Mouse (Mus musculus): ENCODE results near the gene Atg4a.

Atg4a gene

DNA sequence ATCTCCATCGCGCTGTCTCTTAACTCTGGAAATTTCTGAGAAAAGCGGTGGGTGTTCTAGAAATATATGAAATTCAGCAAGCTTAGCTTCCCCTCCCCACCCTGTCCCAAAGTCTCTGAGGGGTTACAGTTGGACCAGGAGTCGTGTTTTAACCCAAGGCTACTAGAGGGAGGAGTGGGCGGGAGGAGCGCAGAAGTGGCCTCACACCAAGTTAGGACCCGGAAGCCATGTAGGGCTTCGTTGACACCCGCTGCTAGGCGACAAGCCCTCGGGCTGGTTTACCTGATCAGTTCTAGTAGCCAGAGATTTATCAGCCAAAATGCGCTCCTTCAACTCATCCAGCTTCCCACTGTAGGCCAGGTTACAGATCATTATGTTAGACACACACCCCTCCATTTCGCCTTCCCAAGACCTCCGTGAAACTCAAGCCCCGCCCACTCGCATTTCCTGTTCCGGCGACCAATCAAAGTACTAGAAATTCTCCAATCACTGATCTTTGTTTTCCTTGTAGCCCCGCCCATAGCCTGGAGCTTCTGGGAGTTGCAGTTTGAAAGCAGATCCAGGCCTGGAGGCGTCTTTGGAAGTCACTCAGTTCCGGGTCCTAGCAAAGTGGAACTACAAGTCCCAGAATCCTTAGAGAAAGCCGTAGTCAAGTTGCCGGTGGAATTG lies at the start of gene Atg4a, which contains the start of gene Psmd10:
Gene Atg4a (plus strand): TSS at position 636 of the 669 bp plus-strand sequence.
Gene Psmd10 (minus strand): TSS at position 457 of the 669 bp plus-strand sequence.
- DNase-seq, result peak; percentile 92 to 95

DNA sequence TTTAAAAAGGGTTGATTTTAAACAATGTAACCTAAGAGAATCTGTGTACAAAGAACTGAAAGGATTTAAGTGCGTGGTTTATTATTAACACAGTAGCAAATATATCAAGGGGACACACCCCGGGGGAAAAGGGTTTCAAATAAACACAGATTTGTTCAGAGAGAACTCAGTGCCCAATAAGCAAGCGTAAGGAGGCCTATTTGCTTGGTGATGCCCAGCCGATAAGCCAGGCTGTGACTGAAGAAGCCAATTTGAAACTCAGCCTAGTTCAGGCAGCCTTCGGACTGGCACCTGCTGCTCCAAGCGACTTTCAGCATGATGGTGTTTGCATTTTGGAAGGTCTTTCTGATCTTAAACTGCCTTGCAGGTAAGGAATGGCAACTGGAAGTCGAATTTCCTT lies 49.3 kb upstream of the Atg4a start, which contains the start of gene Vsig1:
Gene Vsig1 (plus strand): TSS at position 249 of the 400 bp plus-strand sequence.
- no peak for DNase-seq

GRCm38 (mm10) chrX:140921321-140921720 lies 35.4 kb upstream of the Atg4a start:
- no peak for DNase-seq

- DNase-seq, result no peak
Observed at GRCm38 (mm10) chrX:140932066-140932465, 24.6 kb upstream of the Atg4a start.

DNA sequence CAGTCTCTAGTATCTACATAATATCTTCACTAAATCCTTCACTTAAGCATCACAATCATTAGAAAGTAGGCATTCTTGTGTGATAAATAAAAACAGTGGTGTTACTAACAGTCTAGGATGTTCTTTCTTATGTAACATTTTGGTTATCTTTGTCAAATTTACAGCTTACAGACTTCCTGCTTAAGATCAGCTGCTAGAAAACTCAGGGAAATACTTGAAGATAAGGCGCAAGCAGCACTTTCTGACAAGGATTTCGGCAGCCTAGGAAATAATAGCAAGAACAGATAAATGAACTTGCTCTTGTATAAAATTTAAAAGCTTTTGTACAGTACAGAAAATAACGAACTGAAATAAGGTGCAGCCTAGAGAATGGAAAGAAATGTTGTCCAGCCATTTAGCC lies 23.4 kb upstream of the Atg4a start:
- DNase-seq, result no peak

DNA sequence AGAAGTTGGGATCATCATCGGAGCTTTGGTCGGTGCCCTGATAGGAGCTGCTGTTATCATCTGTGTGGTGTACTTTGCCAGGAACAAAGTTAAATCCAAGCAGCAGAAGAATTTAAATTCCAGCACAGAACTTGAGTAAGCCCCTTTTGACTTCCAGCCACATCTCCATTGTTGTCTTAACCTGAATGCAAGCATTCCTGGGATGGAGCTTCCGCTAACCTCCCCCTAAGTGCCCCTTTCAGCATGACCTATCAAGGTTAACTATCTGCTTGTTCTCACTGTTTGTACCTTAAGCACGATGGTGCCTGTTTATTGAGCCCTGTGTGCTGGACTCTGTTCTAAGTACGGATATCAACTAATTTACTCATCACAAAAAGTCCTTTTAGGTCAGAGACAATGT lies 20.4 kb upstream of the Atg4a start:
- no peak for DNase-seq

DNA sequence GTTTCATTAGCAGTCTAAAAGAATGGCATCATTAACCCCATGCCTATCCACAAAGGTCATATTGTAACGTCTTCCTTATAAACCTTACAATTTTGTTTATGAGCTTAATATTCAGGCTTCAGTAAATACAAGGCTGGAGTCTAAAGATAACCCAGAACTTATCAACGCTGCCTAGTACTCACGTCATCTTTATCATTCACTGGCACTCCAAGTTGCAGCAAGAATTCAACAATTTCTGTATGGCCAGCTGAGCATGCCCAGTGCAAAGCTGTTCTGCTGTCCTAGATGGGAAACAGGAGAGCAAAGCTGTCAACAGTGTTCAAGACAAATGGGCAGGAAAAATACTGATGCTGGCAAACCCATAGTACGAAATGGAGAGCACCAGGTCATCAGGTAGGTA lies 3.1 kb upstream of the Atg4a start:
- DNase-seq, result no peak

GRCm38 (mm10) chrX:140956959-140957358 lies 252 bp downstream of the Atg4a start:
- no peak for DNase-seq

GRCm38 (mm10) chrX:140978943-140979342 lies 22.2 kb downstream of the Atg4a start:
- DNase-seq, result no peak

GRCm38 (mm10) chrX:140979546-140979945 lies 22.8 kb downstream of the Atg4a start:
- DNase-seq, result peak; percentile 43 to 63

GRCm38 (mm10) chrX:140980163-140980562 lies 23.5 kb downstream of the Atg4a start:
- DNase-seq, result no peak

DNA sequence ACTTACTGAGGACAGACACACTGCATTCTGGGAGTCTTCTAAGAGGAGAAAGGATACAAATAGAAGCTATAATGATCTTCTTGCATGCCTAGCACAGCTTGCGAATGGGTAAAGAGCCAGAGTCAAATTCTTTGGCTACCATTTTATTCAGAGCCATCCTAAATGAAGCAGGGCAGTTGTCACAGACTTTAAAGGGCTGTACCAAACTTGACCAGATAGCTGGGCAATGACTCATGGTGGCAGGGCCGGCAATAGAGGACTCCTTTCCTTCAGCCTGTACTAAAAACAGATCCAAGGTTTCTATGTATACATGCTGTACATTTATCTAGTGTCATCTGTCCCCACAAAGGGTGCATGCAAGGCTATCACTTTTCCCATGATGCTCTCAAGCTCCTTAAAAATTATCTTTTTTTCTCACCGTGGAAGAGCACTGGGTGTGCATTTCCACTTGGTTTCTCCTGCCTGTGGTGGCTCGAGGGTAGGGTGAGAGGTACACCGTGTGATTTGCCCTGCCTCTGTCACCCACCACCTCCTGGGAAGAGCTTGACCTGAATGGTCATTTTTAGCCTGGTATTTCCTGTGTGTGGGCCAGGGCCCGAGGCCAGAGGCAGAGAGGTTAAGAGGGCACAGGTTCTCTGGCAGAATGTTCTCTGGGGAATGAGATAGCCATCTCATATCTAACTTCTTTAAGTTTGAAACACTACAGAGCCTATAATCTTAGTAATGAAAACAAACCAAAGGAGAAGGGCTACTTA lies 26.7 kb downstream of the Atg4a start:
- peak in 1 of 2 experiments; percentile 17 for DNase-seq

DNA sequence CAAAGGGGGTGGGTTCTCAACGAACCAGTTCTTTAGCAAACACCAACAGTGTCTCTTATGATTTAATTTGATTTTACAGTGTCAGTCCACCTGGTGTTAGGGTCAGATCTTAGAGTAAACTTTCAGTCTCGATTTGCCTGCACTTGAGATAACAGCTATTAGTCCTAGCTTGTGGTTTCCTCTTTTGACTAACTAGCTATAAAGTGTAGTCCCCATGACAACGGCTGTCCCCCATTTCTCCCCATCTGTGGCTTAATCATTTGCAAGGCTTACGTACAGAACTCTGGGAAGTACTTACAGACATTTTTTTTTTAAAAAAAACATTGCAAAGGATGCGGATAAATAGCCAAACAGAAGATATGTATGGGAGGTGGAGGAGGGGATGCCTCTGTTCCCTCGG lies 28.1 kb downstream of the Atg4a start:
- no peak for DNase-seq

DNA sequence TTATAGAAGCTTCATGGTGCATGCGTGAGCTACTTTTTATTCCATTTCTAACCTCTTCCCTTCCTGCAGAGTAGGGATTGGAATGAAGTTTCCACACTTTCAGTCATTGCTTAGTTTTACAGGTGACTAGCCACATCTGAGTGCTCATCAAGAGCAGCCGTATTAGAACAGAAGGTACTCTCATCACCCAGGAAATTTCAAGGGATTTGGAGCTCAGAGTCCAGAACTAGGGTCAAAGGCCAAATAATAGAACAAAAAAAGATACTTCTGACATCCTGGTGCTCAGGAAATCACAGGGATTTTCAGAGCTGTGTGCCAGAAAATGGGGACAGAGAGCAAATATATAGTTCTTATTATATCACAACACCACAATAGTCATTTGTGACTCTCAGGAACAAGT lies 28.5 kb downstream of the Atg4a start:
- DNase-seq, result no peak

GRCm38 (mm10) chrX:140996909-140997516 lies 40.3 kb downstream of the Atg4a start:
- DNase-seq, result no peak

- DNase-seq, result no peak
Observed at GRCm38 (mm10) chrX:140997912-140998545, 41.3 kb downstream of the Atg4a start.

GRCm38 (mm10) chrX:140998885-140999284 lies 42.2 kb downstream of the Atg4a start:
- no peak for DNase-seq

- DNase-seq, result no peak
Observed at GRCm38 (mm10) chrX:141149705-141150104, 193.0 kb downstream of the Atg4a start.

DNA sequence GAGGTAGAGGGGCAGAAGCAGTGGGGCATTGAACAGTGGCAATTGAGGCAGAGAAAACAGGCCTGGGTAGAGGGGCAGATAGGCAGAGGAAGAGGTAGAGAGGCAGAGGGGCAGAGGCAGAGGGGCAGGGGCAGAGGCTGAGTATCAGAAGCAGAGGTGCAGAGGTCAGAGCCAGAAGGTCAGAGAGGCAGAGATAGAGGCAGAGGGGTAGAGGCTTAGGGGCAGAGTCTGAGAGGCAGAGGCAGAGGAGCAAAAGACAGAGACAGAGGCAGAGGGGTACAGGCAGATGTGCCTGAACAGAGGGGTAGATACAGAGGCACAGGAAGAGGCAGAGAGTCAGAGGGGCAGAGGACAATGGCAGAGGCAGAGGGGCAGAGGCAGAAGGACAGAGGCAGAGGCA lies 193.6 kb downstream of the Atg4a start:
- DNase-seq, result no peak

GRCm38 (mm10) chrX:141151182-141151581 lies 194.5 kb downstream of the Atg4a start:
- DNase-seq, result no peak

DNA sequence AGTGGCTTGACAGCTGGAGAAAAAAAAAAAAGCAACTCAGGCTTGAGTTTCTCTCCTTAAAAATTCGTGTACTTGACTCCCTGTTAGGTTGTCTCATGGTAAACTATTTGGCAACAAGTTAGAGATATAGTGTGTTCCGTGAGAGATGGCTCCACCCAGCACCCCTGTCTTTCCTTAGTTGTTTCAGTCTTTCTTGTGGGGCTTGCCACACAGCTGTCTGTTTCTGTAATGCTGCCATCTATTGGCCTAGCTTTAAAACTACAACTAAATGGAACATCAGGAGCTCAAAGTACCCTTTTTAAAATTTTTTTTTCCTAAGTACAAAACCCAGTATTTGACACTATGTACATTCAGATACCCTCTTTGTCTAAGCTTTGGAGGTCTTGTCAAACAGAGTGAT lies 200.0 kb downstream of the Atg4a start:
- DNase-seq, result no peak

DNA sequence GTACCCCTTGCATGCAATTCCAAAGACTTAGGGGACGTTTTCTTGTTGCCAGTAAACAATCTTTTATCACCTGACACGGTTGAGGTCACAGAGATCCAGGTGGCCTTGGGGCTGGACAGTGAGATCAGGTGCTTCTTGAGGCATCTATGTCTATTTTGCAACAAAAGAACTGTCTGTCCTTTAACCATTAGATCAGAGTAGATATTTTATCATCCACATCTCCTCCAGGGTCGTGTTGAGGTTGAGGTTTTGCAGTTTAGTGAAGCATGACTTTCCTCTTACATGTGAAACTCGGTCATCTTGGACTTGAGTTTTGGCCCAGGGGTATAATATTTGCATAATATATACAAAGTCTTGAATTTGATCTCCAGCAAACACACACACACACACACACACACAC lies 200.9 kb downstream of the Atg4a start:
- DNase-seq, result no peak

DNA sequence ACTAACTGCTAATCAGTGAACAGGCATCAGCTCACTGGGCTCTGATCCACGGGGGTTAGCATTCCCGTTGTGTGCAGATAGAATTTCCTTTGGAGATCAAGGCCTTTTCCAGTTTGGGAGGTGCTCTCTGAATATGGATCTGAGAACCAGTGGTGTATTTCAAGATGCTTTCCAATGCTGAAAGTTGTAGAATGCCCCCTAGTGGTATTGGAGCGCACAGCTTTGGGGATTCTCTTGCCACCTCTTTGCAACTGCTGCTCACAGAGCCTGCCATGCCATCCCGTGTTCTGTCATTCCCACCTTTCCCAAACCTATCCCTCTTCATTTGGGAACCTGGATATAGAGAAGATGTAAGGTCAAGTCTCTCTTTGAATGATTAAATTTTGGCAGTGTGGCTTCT lies 201.5 kb downstream of the Atg4a start:
- DNase-seq, result peak; percentile 44 to 54

All from kidney, postnatal 4 days (tissue).